Mouse (Mus musculus) olfactory bulb, adult 2 months (tissue): ENCODE data around the gene Ccdc184.

ENCODE experiments used
- CTCF ChIP-seq: fragments of 200-500 bp; IDR thresholded peaks from 2 replicates; pipeline ENCODE4 v1.5.1; 2012; ENCODE audit warnings: low read depth, mild to moderate bottlenecking, low read length, moderate library complexity; ENCODE audit not compliant: insufficient read depth
- POLR2A ChIP-seq: fragments of 200-500 bp; IDR thresholded peaks from 2 replicates; pipeline ENCODE4 v1.6.1; 2012; ENCODE audit warnings: mild to moderate bottlenecking, low read depth, low read length, moderate library complexity; ENCODE audit not compliant: insufficient read depth

DNA sequence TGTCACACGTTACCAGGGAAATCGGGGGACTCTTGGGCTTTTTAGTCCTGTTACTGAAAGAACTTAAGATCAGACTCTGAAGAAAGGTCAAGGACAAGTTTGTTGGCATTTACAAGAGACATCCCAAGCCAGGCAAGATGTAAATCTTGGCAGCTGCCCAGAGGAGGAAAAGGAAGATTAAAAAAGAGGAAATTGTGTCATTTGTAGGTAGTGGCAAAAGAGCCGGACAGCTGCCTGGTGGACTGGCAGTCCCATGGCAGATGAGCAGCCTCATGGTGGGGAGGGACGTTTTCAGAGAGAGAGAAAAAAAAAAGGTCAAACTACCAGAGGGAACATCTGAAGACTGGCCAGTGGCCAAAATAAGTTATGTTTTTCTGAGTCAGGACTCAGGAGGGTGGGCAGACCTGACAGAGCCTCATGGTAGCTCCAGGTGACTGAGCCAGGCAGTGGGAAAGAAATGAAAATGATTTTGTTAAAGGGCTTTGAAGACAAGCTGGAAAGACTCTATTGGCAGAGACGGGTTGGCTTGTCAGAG is 46.4 kb downstream of the Ccdc184 start:
- TF ChIP-seq POLR2A (no peak), CTCF (no peak)
